Comparison of ENCODE assay signal across 8 mouse cellular contexts in genomic region chr10:69872182-69872741, GRCm38 (mm10).
DNase-seq lines count a peak whose midpoint lies in the region; TF ChIP-seq lines count a peak whose summit lies in the region.

No protein-coding gene starts in this region.

- H3K4me3 ChIP-seq in left cerebral cortex, adult 2 months = no peak overlapping the region
- peak overlapping the region; percentile 42 for H3K4me3 ChIP-seq in small intestine, adult 2 months (ENCODE audit: low read depth, low read length)

- intact Hi-C loops in left cerebral cortex, adult 2 months (cut with DNase I) = loop anchor here (5.0 kb wide), 1 partner anchor 425 kb away; no protein-coding TSS in a partner anchor
- intact Hi-C loops in left cerebral cortex, postnatal 14 days (cut with DNase I) = loop anchor here (5.0 kb wide), 1 partner anchor 425 kb away; no protein-coding TSS in a partner anchor
- intact Hi-C loops in heart, postnatal 14 days (cut with DNase I) = loop anchor here (2.0 to 10.0 kb wide), 2 partner anchors 17 to 313 kb away; no protein-coding TSS in a partner anchor

- no peaks in the 10 kb centered on the region for H3K27me3 ChIP-seq in small intestine, adult 2 months (ENCODE audit: control insufficient read depth, insufficient read depth, low read length)

- TF ChIP-seq POLR2A in brain, embryonic 14.5 days (IDR thresholded peaks at IDR 0.05; ENCODE audit: borderline replicate concordance, extremely low read depth, insufficient read depth, insufficient read length, poor library complexity, severe bottlenecking) = no peak
- no peak for TF ChIP-seq POLR2A in small intestine, adult 2 months (IDR thresholded peaks at IDR 0.05; ENCODE audit: low read depth, low read length)

- WGBS in small intestine, adult 2 months = 17% methylated on average over 10 of the region's 10 CpGs

- no peak for TF ChIP-seq CTCF in left cerebral cortex, adult 2 months (IDR thresholded peaks at IDR 0.05)
- no peak for TF ChIP-seq CTCF in brain, embryonic 14.5 days (IDR thresholded peaks at IDR 0.05; ENCODE audit: borderline replicate concordance, extremely low read depth, insufficient read depth, insufficient read length)
- no peak for TF ChIP-seq CTCF in small intestine, adult 2 months (IDR thresholded peaks at IDR 0.05; ENCODE audit: extremely low read depth, insufficient read length, insufficient replicate concordance, low read depth, low read length)

- DNase-seq in left cerebral cortex, adult 2 months (ENCODE audit: extremely low spot score in 1 of 2, low spot score in 2 of 2) = no peak
- DNase-seq in left cerebral cortex, postnatal 14 days (ENCODE audit: low spot score in 2 of 2) = no peak
- peak; percentile 16 for DNase-seq in brain, embryonic 14.5 days (ENCODE audit: low read depth)
- DNase-seq in heart, postnatal 14 days = peak; percentile 39 to 46
- DNase-seq in left cerebral cortex, adult 18-20 months (ENCODE audit: low spot score in 2 of 2) = no peak
- no peak for DNase-seq in kidney, adult 18-20 months
- no peak for DNase-seq in kidney, adult 11 months

- H3K27ac ChIP-seq in left cerebral cortex, adult 2 months = peak overlapping the region; percentile 19; the same call in 1 of the 2 replicates
- peak overlapping the region; percentile 79 for H3K27ac ChIP-seq in small intestine, adult 2 months (ENCODE audit: insufficient read depth, low read depth, low read length)

- H3K4me1 ChIP-seq in small intestine, adult 2 months (ENCODE audit: control insufficient read depth, insufficient read depth, insufficient read length, low read length) = peaks cover 8% of the 10 kb centered on the region; the same call in 1 of the 2 replicates

- no peaks in the 10 kb centered on the region for H3K36me3 ChIP-seq in small intestine, adult 2 months (ENCODE audit: control insufficient read depth, insufficient read depth, low read length)

Comparison
In these comparisons a context has a peak if more than half of its experiments do, and no peak if none do; other contexts are left out.
1. DNase-seq: peak in brain, embryonic 14.5 days (single experiment) and heart, postnatal 14 days (2 of 2); none in left cerebral cortex, adult 2 months (0 of 2), left cerebral cortex, postnatal 14 days (0 of 2), left cerebral cortex, adult 18-20 months (0 of 2), kidney, adult 18-20 months (single experiment) and kidney, adult 11 months (single experiment).